Mouse (Mus musculus) kidney, postnatal 0 days (tissue): ENCODE measurements at regions not wholly inside any gene's neighbourhood (a gene's known extent, or its start where the extent isn't known, plus 50 kb on each side); places are given as distances from the start of the nearest gene placed in this dataset.

ENCODE experiments used
- ATAC-seq: fragments of 200-750 bp; cut with Nextera tagmentation; replicated peaks from 2 replicates; pipeline ENCODE4 v1.8.0; 2017; ENCODE audit warnings: low read depth, moderate number of reproducible peaks, moderate TSS enrichment, moderate library complexity; ENCODE audit not compliant: low FRiP score
- DNase-seq: peaks from one replicate; pipeline ENCODE4 v3.0.0-alpha.2; 2016; ENCODE audit warnings: low spot score
- H3K27ac ChIP-seq: fragments of 300-500 bp; sonication (generic); 2 replicates; pipeline ENCODE4 v1.5.1; 2014; ENCODE audit warnings: mild to moderate bottlenecking
- H3K27me3 ChIP-seq: fragments of 300-500 bp; sonication (generic); 2 replicates; pipeline ENCODE4 v1.6.1; 2014; ENCODE audit warnings: low read length, mixed read lengths; ENCODE audit not compliant: insufficient read depth
- H3K36me3 ChIP-seq: fragments of 300-500 bp; sonication (generic); 2 replicates; pipeline ENCODE4 v1.6.1; 2014; ENCODE audit warnings: low read length, mixed read lengths; ENCODE audit not compliant: insufficient read depth
- H3K4me1 ChIP-seq: fragments of 300-500 bp; sonication (generic); replicated peaks from 2 replicates; pipeline ENCODE4 v1.6.1; 2014; ENCODE audit warnings: antibody characterized with exemption, low read length, mixed read lengths; ENCODE audit not compliant: insufficient read depth
- H3K4me2 ChIP-seq: fragments of 300-500 bp; sonication (generic); 2 replicates; pipeline ENCODE4 v1.6.1; 2014; ENCODE audit warnings: mild to moderate bottlenecking, low read length, moderate library complexity, mixed read lengths
- H3K4me3 ChIP-seq: fragments of 300-500 bp; sonication (generic); replicated peaks from 2 replicates; pipeline ENCODE4 v1.5.1; 2014; ENCODE audit warnings: low read depth, low read length
- H3K9ac ChIP-seq: fragments of 300-500 bp; sonication (generic); 2 replicates; pipeline ENCODE4 v1.6.1; 2014; ENCODE audit warnings: low read depth, low read length
- H3K9me3 ChIP-seq: fragments of 300-500 bp; sonication (generic); replicated peaks from 2 replicates; pipeline ENCODE4 v1.6.1; 2016; ENCODE audit warnings: low read length, inconsistent platforms, mixed read lengths
- CTCF ChIP-seq: IDR thresholded peaks from 2 replicates; pipeline ENCODE4 v1.5.1; 2016; ENCODE audit warnings: antibody characterized with exemption, low read depth, mild to moderate bottlenecking, moderate library complexity
- WGBS: fragments of 180-500 bp; shearing (Covaris S2); extraction: QIAGEN DNeasy Blood & Tissue Kit; methylation state at CpG from one replicate; pipeline ENCODE4 v1.1.7; 2014; 5-methylcytosine and 5-hydroxymethylcytosine counted together

DNA sequence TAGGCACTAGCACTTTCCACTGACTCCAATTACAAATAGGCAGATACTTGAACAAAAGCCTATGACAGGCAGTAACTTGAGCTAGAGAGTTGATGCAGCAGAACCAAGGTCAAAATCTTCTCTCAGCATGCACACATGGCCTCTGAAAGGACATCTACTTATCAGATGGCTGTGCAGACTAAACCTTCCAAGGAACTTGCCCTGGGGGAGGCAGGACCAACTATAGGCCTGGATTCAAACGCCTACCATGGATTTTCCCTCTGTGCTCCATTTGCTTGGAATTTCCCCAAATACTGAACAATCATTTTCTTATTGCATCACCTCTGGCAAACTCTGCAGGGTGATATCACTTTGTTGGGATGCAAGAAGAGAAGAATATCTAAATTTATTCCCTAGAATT is 337.8 kb upstream of the Cited2 start:
- Histone ChIP-seq H3K9ac (no peak overlapping the region), H3K4me3 (no peak overlapping the region), H3K27me3 (no peaks in the 10 kb centered on the region), H3K27ac (no peak overlapping the region), H3K4me2 (no peak overlapping the region), H3K9me3 (no peaks in the 10 kb centered on the region), H3K36me3 (no peaks in the 10 kb centered on the region), H3K4me1 (no peaks in the 10 kb centered on the region)
- WGBS: 45% methylated on average over 1 of the region's 1 CpGs
- DNase-seq (peak; percentile 76), ATAC-seq (no peak)
- no peak for TF ChIP-seq CTCF

DNA sequence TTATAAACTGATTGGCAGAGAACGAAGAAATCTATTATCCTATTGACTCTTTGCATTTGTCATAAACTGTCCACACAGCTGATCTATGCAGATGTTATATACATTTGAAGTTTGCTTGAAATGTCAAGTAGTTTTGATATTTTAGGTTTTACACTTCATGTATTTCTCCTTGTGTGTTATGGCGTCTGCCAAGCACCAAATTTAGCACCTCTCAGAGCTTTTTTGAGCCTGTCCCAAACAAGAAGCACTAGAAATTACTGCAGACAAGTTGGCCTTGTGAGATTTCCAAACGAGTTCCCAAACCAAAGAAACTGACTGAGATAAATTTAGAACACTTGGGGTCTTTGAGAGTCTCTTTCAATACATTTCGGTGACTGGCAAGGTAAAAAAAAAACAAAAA is 335.7 kb upstream of the Cited2 start:
- H3K4me3 ChIP-seq: no peak overlapping the region
- TF ChIP-seq CTCF: no peak
- DNase-seq (no peak), ATAC-seq (no peak)
- H3K9me3 ChIP-seq: peaks cover 4% of the 10 kb centered on the region; the same call in 1 of the 2 replicates
- no peak overlapping the region for H3K27ac ChIP-seq
- H3K4me2 ChIP-seq: no peak overlapping the region
- no peak overlapping the region for H3K9ac ChIP-seq
- H3K4me1 ChIP-seq: no peaks in the 10 kb centered on the region
- no peaks in the 10 kb centered on the region for H3K27me3 ChIP-seq
- WGBS: 81% methylated on average over 4 of the region's 4 CpGs
- no peaks in the 10 kb centered on the region for H3K36me3 ChIP-seq

DNA sequence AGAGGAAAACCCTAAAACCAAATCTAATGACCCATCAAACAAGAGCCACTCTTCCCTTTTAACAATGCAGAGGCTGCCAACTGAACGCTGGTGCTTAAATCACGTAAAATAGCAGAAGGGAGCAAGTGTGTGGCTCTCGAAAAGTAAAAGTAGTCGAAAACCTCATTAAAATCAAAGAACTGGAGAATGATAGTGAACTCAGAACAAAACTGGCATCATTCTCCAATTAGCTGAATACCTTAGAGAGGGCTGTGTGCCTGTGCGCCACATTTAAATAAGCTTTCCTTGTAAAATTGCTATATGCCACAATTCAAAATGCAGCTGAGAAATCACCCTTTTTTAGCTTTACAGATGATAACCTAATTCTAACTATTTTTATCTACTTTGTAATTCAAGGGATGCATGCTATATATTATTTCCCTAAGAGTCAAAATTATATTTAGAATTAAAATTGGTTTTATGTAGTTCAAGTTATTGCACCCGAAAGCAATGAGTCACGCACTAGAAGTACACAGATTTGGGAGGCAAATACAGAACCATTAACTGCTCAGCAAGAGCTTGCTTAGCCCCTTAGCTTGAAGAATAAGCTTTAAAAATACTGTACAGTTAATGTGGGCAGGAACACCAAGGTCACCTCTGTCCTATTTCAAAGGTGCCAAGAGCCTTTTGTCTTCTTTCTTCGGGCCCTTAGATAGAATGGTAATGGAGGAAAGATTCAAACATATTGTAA is 327.4 kb upstream of the Cited2 start:
- Histone ChIP-seq H3K27me3 (no peaks in the 10 kb centered on the region), H3K9me3 (peaks cover 4% of the 10 kb centered on the region; the same call in 1 of the 2 replicates), H3K4me2 (no peak overlapping the region), H3K27ac (no peak overlapping the region), H3K36me3 (no peaks in the 10 kb centered on the region), H3K4me3 (no peak overlapping the region), H3K4me1 (no peaks in the 10 kb centered on the region), H3K9ac (no peak overlapping the region)
- ATAC-seq (no peak), DNase-seq (peak; percentile 6)
- WGBS: 55% methylated on average over 8 of the region's 8 CpGs
- TF ChIP-seq CTCF: no peak

DNA sequence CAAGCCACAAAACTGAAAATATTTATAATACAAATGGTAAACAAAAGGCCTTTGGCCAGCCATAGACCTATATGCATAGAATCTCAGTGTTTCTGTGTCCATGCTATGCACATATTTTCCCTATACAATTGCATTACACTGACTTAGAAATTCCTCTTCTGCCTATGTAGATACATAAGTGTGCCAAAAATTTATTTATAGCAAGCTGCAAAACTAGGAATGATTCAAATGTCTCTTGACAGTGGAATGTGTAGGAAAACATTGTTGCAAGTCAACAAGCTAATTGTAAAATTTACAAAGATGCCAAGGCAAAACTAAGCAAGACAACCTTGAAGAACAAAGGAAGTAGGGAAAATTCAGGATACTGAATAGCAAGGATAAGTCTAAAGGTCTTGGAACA is 319.1 kb upstream of the Cited2 start:
- no peaks in the 10 kb centered on the region for H3K4me1 ChIP-seq
- TF ChIP-seq CTCF: no peak
- DNase-seq (no peak), ATAC-seq (no peak)
- no peak overlapping the region for H3K9ac ChIP-seq
- no peaks in the 10 kb centered on the region for H3K36me3 ChIP-seq
- no peak overlapping the region for H3K4me3 ChIP-seq
- no peaks in the 10 kb centered on the region for H3K9me3 ChIP-seq
- H3K27ac ChIP-seq: no peak overlapping the region
- no peaks in the 10 kb centered on the region for H3K27me3 ChIP-seq
- no peak overlapping the region for H3K4me2 ChIP-seq

DNA sequence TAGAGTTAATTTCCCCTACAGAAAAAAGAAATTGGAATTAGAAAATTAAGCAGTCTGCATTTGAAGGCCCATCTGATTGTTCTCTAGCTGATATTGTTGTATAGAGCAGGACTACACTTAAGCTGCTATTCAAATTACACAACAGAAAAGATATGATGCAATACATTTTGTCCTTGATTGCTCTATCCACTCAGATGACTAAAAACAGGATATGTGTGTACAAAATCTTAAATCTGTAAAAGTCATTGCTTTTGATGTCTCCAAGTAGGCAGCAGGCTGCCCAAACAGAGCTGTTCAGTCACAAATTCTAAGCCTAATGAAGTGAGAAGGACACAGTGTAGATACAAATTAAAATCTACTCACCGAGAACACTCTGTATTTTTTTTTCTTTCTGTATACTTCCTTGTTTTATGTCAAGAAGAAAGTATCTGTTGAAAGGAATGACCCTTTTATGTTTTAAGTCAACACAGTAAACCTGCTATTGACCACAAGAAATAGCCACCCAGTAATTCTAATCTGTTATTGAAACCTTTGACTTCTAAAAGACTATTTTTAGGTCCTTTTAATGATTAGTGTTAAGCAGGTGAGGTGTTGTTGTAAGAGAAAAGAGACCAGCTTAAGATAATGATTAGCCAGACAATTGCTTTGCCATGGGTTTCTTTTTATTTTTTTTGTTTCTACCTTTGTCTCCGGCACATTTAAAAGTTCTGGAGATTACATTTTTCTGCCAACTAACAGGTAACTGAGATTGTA is 315.0 kb upstream of the Cited2 start:
- no peak for TF ChIP-seq CTCF
- WGBS: 29% methylated on average over 2 of the region's 2 CpGs
- H3K27ac ChIP-seq: no peak overlapping the region
- no peaks in the 10 kb centered on the region for H3K9me3 ChIP-seq
- no peak overlapping the region for H3K9ac ChIP-seq
- H3K4me1 ChIP-seq: 0 out of 2 replicates have a peak, but pooled peaks cover 4% of the 10 kb centered on the region
- no peak for ATAC-seq
- no peak overlapping the region for H3K4me3 ChIP-seq
- no peaks in the 10 kb centered on the region for H3K36me3 ChIP-seq
- no peak for DNase-seq
- H3K4me2 ChIP-seq: no peak overlapping the region
- H3K27me3 ChIP-seq: no peaks in the 10 kb centered on the region

DNA sequence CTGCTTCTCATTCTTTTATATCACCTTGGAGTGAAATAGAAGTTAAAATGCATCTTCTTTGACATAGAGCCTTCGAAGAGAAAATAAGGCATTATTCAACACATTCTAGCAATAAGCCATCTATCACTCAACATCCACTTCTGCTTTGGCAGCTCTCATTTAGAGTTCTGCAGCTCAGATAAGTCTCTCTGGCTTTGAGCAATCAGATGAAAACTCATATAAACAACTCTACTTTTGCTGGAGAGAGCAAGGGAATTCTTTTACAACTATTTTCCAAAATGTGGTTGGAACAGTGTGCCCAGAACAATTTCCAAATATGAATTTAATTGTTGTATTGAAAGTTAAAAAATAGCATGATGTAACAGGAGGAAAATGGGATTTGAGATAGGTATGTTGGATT is 314.2 kb upstream of the Cited2 start:
- ATAC-seq (no peak), DNase-seq (no peak)
- Histone ChIP-seq H3K27me3 (no peaks in the 10 kb centered on the region), H3K4me2 (no peak overlapping the region), H3K9me3 (no peaks in the 10 kb centered on the region), H3K27ac (no peak overlapping the region), H3K4me3 (no peak overlapping the region), H3K36me3 (no peaks in the 10 kb centered on the region), H3K4me1 (0 out of 2 replicates have a peak, but pooled peaks cover 4% of the 10 kb centered on the region), H3K9ac (no peak overlapping the region)
- TF ChIP-seq CTCF: no peak
- WGBS: 80% methylated on average over 1 of the region's 1 CpGs
